Mouse (Mus musculus): ENCODE results near the gene Zfp536.

- TF ChIP-seq CTCF (IDR thresholded peaks at IDR 0.05) (no peak), POLR2A (IDR thresholded peaks at IDR 0.05; ENCODE audit: insufficient read depth, low read depth, low read length) (no peak), EP300 (IDR thresholded peaks at IDR 0.05; ENCODE audit: insufficient read depth, low read depth, low read length) (no peak)
Observed at GRCm38 (mm10) chr7:37490312-37490711, 283.1 kb downstream of the Zfp536 start.

All from heart, adult 2 months (tissue).